Mouse (Mus musculus) megakaryocyte, adult 5-6 weeks (primary cell): ENCODE data around the gene Olfr1413. TPM values are rescaled to one million over a fixed set of nuclear protein-coding genes. Genes with fewer than 3 reads are reported as not detected.
A peak's percentile ranks its signal among the peaks of the same experiment; 100 is the strongest.

ENCODE experiments used
- ATAC-seq: 2 replicates; pipeline ENCODE4 v1.8.0; 2016; ENCODE audit warnings: mild to moderate bottlenecking, inconsistent platforms; ENCODE audit not compliant: poor library complexity, severe bottlenecking
- total RNA-seq, 2 experiments: library from RNA; stranded (forward) in 1 of 2; stranded (reverse) in 1 of 2; fragments of 153-499, 151-499 nt in 1 of 2; fragments of 221-1000, 200-1000 nt in 1 of 2; gene quantifications; 2 replicates each; pipeline versions ENCODE4 v1.2.3 to v1.2.4; 2015 to 2017

Gene Olfr1413
- total RNA-seq (2015) (not detected in 2 replicates), total RNA-seq (2017) (not detected in 2 replicates)

GRCm38 (mm10) chr1:92571022-92571421, at the start of gene Olfr1413:
Olfr1413 (plus strand) TSS chr1:92571322.
- no peak for ATAC-seq

- no peak for ATAC-seq
These were observed 49.7 kb upstream of the Olfr1413 start for GRCm38 (mm10) chr1:92521376-92521775.

DNA sequence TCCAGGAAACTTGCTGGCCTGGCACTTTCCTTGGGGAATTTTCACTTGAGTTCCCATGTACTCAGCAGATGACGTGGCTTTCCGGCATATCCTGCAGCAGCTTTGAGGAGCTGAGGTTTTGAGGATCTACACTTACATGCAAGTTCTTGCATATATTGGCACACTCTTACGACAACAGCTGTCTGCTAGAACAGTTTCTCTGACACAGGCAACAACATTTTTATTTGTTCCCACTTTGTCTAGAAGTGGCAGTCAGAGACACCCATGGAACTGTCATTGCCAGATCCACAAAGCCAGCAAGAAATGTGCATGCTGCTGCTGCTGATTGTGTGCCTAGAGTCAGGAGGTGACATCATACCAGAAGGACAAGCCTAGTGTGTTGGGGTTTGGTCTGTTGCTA, 47.4 kb upstream of the Olfr1413 start:
- no peak for ATAC-seq

DNA sequence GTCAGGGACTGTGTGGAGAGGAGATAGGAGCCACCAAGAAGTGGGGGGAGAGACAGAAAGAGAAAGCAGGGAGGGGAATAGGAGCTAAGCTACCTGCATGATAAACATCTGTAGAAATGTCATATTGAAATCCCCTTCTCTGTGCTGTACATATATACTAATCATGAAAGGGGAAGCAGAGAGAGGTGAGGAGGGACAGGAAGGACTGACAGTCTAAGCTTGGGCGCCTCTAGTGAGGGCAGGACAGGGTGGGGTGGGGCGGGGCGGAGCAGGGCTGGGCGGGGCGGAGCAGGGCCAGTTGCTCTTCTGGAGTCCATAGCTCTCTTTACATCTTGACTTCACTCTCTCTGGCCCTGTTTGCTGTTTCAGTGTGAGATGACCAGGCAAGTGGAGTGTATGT, 34.1 kb upstream of the Olfr1413 start:
- ATAC-seq = no peak

DNA sequence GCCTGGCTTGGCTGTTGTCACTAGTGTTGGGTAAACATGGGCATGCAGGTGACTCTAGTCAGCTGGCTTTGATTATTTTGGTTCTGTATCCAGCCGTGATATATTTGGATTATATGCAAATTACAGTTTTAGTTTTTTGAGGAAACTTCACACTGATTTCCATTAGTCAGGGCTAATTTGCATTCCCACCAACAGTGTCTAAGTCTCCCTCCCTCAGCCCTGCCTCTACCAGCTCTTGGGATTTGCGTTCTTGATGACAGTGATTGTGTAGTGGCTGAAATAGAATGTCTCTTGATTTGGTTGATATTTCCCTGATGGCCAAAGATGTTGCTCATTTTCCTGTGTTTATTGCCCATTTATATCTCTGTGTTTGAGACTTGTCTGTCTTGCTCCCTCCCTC, 32.1 kb upstream of the Olfr1413 start:
- ATAC-seq = no peak

DNA sequence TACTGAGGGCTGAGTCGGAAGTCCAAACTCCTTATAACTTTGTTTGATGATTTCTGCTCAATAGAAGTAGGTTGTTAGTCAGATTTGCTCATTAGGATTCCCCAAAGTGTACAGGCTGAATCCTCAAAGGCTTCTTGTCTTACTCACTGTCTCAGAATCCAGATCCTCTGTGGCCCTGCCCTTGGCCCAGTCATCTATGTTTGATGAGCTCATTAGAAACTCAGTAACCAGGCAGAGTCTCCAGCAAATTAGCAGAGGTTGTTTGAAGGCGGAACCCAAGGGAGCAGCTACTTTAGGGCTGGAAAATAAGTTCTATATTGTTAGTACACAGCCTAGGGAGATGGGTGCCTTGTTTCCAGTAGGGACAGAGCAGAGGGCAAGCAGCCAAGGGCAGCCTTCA, 25.2 kb upstream of the Olfr1413 start:
- ATAC-seq = no peak

DNA sequence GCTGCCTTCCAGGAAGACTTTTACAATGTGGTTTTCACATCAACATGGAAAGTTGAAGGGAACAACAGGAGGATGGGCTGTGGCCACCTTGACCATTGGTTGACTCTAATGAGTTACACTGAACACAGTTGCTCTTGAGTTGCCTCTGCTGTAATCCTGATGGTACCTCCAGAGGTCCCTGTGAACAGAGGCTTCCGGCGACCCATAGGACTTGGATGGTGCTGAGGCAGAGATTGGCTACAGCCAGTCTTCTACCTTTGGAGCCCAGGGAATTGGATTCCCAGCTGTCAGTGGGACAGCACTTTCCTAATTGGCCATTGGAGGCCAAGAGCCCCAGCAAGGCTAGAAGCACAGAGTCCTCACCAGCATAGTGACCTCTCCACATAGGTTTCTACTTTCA, 14.4 kb downstream of the Olfr1413 start, which contains the start of gene Olfr1412:
Olfr1412 (plus strand) TSS at position 301 of the 400 bp plus-strand sequence.
- no peak for ATAC-seq

GRCm38 (mm10) chr1:92594111-92594510, 23.0 kb downstream of the Olfr1413 start, which contains the start of gene Olfr1411:
Olfr1411 (plus strand) TSS chr1:92594411.
- ATAC-seq = no peak

- ATAC-seq = no peak
These were observed 24.9 kb downstream of the Olfr1413 start for GRCm38 (mm10) chr1:92596019-92596418.

- ATAC-seq = no peak
These were observed 34.4 kb downstream of the Olfr1413 start, which contains the start of gene Olfr1410 for GRCm38 (mm10) chr1:92605482-92605881. Olfr1410 (plus strand) TSS chr1:92605782.

DNA sequence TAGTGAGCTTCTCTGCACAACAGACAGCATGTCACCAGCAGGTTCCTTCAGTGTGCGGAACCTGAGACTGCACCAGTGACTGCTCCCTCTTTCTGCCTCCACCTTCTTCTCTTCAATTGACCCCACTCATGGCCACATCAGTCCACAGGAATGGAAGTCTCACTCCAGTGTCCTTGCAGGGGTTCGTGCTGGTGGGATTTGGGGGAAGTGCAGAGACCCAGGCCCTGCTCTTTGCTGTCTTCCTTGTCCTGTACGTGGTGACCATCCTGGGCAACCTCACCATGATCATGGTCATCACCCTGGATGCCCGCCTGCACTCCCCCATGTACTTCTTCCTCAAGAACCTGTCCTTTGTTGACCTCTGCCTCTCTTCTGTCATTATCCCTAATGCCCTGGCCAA, 36.6 kb downstream of the Olfr1413 start:
- ATAC-seq = no peak

- peak; percentile 71 for ATAC-seq
These were observed 39.9 kb downstream of the Olfr1413 start for GRCm38 (mm10) chr1:92611008-92611407.

DNA sequence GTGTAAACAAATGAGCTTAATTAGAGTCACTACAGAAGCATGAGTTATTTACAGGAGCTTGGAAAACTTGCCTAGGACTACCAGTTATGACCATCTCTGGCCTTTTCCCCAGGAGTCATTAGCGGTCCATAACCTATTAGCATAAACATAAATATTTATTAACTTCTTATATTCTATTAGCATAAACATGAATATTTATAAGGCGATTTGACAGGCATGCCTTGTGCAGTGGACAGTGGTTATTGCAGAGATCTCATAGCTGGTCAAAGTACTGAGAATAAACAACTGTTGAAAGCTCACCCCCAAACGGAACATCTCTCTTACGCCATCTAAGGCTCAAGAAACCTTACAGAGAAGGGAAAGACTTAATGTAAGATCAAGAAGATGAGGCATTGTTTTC, 42.1 kb downstream of the Olfr1413 start:
- no peak for ATAC-seq

GRCm38 (mm10) chr1:92614516-92614915, 43.4 kb downstream of the Olfr1413 start:
- no peak for ATAC-seq

DNA sequence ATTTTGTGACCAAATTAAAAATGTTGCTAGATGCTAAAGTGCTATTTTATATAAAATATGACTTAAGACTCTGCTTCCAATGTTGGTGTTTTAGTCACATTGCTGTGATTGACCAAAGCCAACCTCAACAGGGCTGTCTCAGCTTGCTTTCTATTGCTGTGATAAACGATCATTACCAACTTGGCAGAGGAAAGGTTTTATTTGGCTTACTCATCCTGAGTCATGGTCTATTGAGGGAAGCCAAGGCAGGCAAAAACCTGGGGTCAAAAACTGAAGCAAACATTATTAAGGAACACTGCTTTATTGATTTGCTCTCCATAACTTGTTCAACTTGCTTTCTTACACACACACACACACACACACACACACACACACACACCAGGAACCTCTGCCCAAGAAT, 44.9 kb downstream of the Olfr1413 start:
- no peak for ATAC-seq

GRCm38 (mm10) chr1:92617488-92617887, 46.4 kb downstream of the Olfr1413 start, which contains the start of gene Olfr12:
Olfr12 (plus strand) TSS chr1:92617788.
- no peak for ATAC-seq

GRCm38 (mm10) chr1:92618360-92618759, 47.2 kb downstream of the Olfr1413 start:
- no peak for ATAC-seq

Other genes with a start within 250 kb of the Olfr1413 start
- 112 TPM in 2 replicates for gene Ndufa10, start 97.5 kb upstream of the Olfr1413 start, total RNA-seq (2015)
- gene Ndufa10, start 97.5 kb upstream of the Olfr1413 start, total RNA-seq (2017) = 72.1 and 76.6 TPM in 2 replicates
- gene Olfr1416, start 86.2 kb upstream of the Olfr1413 start, total RNA-seq (2015) = not detected in 2 replicates
- not detected in 2 replicates for gene Olfr1416, start 86.2 kb upstream of the Olfr1413 start, total RNA-seq (2017)
- not detected in 2 replicates for gene Olfr1415, start 75.2 kb upstream of the Olfr1413 start, total RNA-seq (2015)
- gene Olfr1415, start 75.2 kb upstream of the Olfr1413 start, total RNA-seq (2017) = not detected in 2 replicates
- gene Olfr1414, start 52.7 kb upstream of the Olfr1413 start, total RNA-seq (2015) = not detected in 2 replicates
- gene Olfr1414, start 52.7 kb upstream of the Olfr1413 start, total RNA-seq (2017) = not detected in 2 replicates
- gene Olfr1412, start 14.5 kb downstream of the Olfr1413 start, total RNA-seq (2015) = not detected in 2 replicates
- gene Olfr1412, start 14.5 kb downstream of the Olfr1413 start, total RNA-seq (2017) = not detected in 2 replicates
- not detected in 2 replicates for gene Olfr1411, start 23.1 kb downstream of the Olfr1413 start, total RNA-seq (2015)
- not detected in 2 replicates for gene Olfr1411, start 23.1 kb downstream of the Olfr1413 start, total RNA-seq (2017)
- not detected in 2 replicates for gene Olfr1410, start 34.5 kb downstream of the Olfr1413 start, total RNA-seq (2015)
- not detected in 2 replicates for gene Olfr1410, start 34.5 kb downstream of the Olfr1413 start, total RNA-seq (2017)
- not detected in 2 replicates for gene Olfr12, start 46.5 kb downstream of the Olfr1413 start, total RNA-seq (2015)
- gene Olfr12, start 46.5 kb downstream of the Olfr1413 start, total RNA-seq (2017) = not detected in 2 replicates
- 178 and 190 TPM in 2 replicates for gene Cops9, start 70.7 kb downstream of the Olfr1413 start, total RNA-seq (2015)
- 166 and 180 TPM in 2 replicates for gene Cops9, start 70.7 kb downstream of the Olfr1413 start, total RNA-seq (2017)
- 0.85 and 2.8 TPM in 2 replicates for gene Otos, start 77.5 kb downstream of the Olfr1413 start, total RNA-seq (2015)
- gene Otos, start 77.5 kb downstream of the Olfr1413 start, total RNA-seq (2017) = 0.53 and 1.8 TPM in 2 replicates